Mouse (Mus musculus): ENCODE data around the gene Slc9a3r1. TPM values are rescaled to one million over a fixed set of nuclear protein-coding genes. Genes with fewer than 3 reads are reported as not detected.

The Slc9a3r1 gene
- polyA plus RNA-seq, 1 experiment from 2014 or later, result 302 TPM

Other genes starting within 250 kb of the Slc9a3r1 start
- 149 to 198 TPM (median 167 TPM) in 3 replicates for gene Cd300lb, start 229.0 kb upstream of the Slc9a3r1 start, polyA plus RNA-seq (2018)
- 0.56 TPM in 1 of 3 replicates, not detected in the others for gene Cd300c, start 194.2 kb upstream of the Slc9a3r1 start, polyA plus RNA-seq (2018)
- 65.0 to 269 TPM (median 145 TPM) in 3 replicates for gene Cd300ld, start 173.4 kb upstream of the Slc9a3r1 start, polyA plus RNA-seq (2018)
- gene Cd300c2, start 161.5 kb upstream of the Slc9a3r1 start, polyA plus RNA-seq (2018), result 329 to 356 TPM (median 335 TPM) in 3 replicates
- gene Cd300ld2, start 147.1 kb upstream of the Slc9a3r1 start, polyA plus RNA-seq (2018), result 0.44 to 2.5 TPM (median 1.1 TPM) in 3 replicates
- 22.8 to 58.2 TPM (median 33.8 TPM) in 3 replicates for gene Cd300ld4, start 136.3 kb upstream of the Slc9a3r1 start, polyA plus RNA-seq (2018)
- 8.7 to 52.5 TPM (median 20.9 TPM) in 3 replicates for gene Cd300ld5, start 125.6 kb upstream of the Slc9a3r1 start, polyA plus RNA-seq (2018)
- 341 to 1,001 TPM (median 699 TPM) in 3 replicates for gene Cd300ld3, start 114.9 kb upstream of the Slc9a3r1 start, polyA plus RNA-seq (2018)
- 0.23 to 1.8 TPM (median 0.40 TPM) in 3 replicates for gene Cd300e, start 101.2 kb upstream of the Slc9a3r1 start, polyA plus RNA-seq (2018)
- 0.43 to 1.1 TPM (median 0.64 TPM) in 3 replicates for gene Rab37, start 71.9 kb upstream of the Slc9a3r1 start, polyA plus RNA-seq (2018)
- gene Cd300lf, start 29.3 kb upstream of the Slc9a3r1 start, polyA plus RNA-seq (2018), result 76.9 to 122 TPM (median 90.4 TPM) in 3 replicates
- gene Tmem104, start 24.1 kb downstream of the Slc9a3r1 start, polyA plus RNA-seq (2018), result 86.7 to 149 TPM (median 97.3 TPM) in 3 replicates
- 49.9 to 79.6 TPM (median 50.9 TPM) in 3 replicates for gene Nat9, start 24.5 kb downstream of the Slc9a3r1 start, polyA plus RNA-seq (2018)
- gene Grin2c, start 103.9 kb downstream of the Slc9a3r1 start, polyA plus RNA-seq (2018), result not detected in 3 replicates
- gene Fdxr, start 113.7 kb downstream of the Slc9a3r1 start, polyA plus RNA-seq (2018), result 2.3 to 6.0 TPM (median 4.3 TPM) in 3 replicates
- 0.52 to 1.4 TPM (median 0.90 TPM) in 3 replicates for gene Fads6, start 134.3 kb downstream of the Slc9a3r1 start, polyA plus RNA-seq (2018)
- not detected in 3 replicates for gene Otop2, start 143.8 kb downstream of the Slc9a3r1 start, polyA plus RNA-seq (2018)
- not detected in 3 replicates for gene Ush1g, start 158.7 kb downstream of the Slc9a3r1 start, polyA plus RNA-seq (2018)
- not detected in 3 replicates for gene Otop3, start 171.4 kb downstream of the Slc9a3r1 start, polyA plus RNA-seq (2018)
- gene Hid1, start 204.4 kb downstream of the Slc9a3r1 start, polyA plus RNA-seq (2018), result not detected in 3 replicates
- 0.06 TPM in 1 of 3 replicates, not detected in the others for gene Cdr2l, start 218.6 kb downstream of the Slc9a3r1 start, polyA plus RNA-seq (2018)
- 33.0 to 43.0 TPM (median 39.2 TPM) in 3 replicates for gene Mrpl58, start 240.4 kb downstream of the Slc9a3r1 start, polyA plus RNA-seq (2018)